Mouse (Mus musculus) erythroblast, embryonic 14.5 days (primary cell): ENCODE results near the gene Ak5.

ENCODE experiments used
- GATA1 ChIP-seq: IDR thresholded peaks from 2 replicates; pipeline ENCODE4 v1.6.1; 2012; ENCODE audit warnings: low read length, inconsistent platforms, mixed read lengths
- TAL1 ChIP-seq: IDR thresholded peaks from 3 replicates; pipeline ENCODE4 v1.6.1; 2012; ENCODE audit warnings: low read length, inconsistent platforms, mixed read lengths

DNA sequence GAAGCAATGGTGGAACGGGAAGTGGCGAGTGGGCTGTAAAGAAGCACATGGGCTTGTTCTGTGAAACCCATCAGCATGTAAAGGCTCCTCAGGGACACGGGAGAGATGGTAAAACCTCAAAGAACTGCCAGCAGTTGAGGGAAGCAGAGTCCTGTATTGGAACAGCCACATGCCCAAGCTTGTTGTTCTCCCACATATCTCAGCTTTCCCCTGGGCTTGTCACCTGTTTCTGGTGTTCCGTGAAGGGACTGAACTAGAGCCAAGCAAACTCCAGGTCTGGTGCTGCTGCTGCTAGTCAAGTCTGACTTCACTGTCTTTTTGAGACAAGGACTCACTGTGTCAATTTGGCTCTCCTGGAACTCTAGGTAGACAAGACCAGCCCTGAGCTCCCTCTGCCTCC lies 200.8 kb downstream of the Ak5 start:
- TF ChIP-seq GATA1 (no peak), TAL1 (no peak)
